Mouse (Mus musculus): ENCODE results near the gene Syt7. TPM values are rescaled to one million over a fixed set of nuclear protein-coding genes. Genes with fewer than 3 reads are reported as not detected.

Gene Syt7
- polyA plus RNA-seq, 1 experiment from 2014 or later = 12.0 TPM

GRCm38 (mm10) chr19:10393874-10394500, 5.1 kb downstream of the Syt7 start:
- DNase-seq (ENCODE audit: low spot score) (no peak), ATAC-seq (ENCODE audit: low FRiP score) (no peak)
- Histone ChIP-seq H3K27me3 (ENCODE audit: control insufficient read depth, insufficient read depth, low read length) (no peaks in the 10 kb centered on the region), H3K4me3 (replicated peaks; ENCODE audit: low read length) (no peak overlapping the region), H3K4me1 (replicated peaks; ENCODE audit: control insufficient read depth, insufficient read depth, low read length) (peaks cover 32% of the 10 kb centered on the region), H3K4me2 (replicated peaks) (peak overlapping the region; percentile 28; the same call in 1 of the 2 replicates), H3K9me3 (ENCODE audit: control insufficient read depth, low read length) (no peaks in the 10 kb centered on the region), H3K27ac (no peak overlapping the region), H3K36me3 (replicated peaks; ENCODE audit: control insufficient read depth, insufficient read depth) (no peaks in the 10 kb centered on the region), H3K9ac (0 out of 2 replicates have a peak overlapping the region, but pooled peaks have one; percentile 17)
- WGBS = 60% methylated on average over 15 of the region's 15 CpGs

- ATAC-seq (ENCODE audit: low FRiP score) (peak; percentile 54), DNase-seq (ENCODE audit: low spot score) (peak; percentile 39)
- H3K27me3 ChIP-seq (ENCODE audit: control insufficient read depth, insufficient read depth, low read length) = no peaks in the 10 kb centered on the region
- WGBS = 15% methylated on average over 8 of the region's 8 CpGs
- no peak overlapping the region for H3K4me3 ChIP-seq (replicated peaks; ENCODE audit: low read length)
- H3K36me3 ChIP-seq (replicated peaks; ENCODE audit: control insufficient read depth, insufficient read depth) = no peaks in the 10 kb centered on the region
- peaks cover 32% of the 10 kb centered on the region for H3K4me1 ChIP-seq (replicated peaks; ENCODE audit: control insufficient read depth, insufficient read depth, low read length)
- peak overlapping the region; percentile 35; the same call in 1 of the 2 replicates for H3K27ac ChIP-seq
- no peaks in the 10 kb centered on the region for H3K9me3 ChIP-seq (ENCODE audit: control insufficient read depth, low read length)
- H3K4me2 ChIP-seq (replicated peaks) = no peak overlapping the region; the same call in 1 of the 2 replicates
- 0 out of 2 replicates have a peak overlapping the region, but pooled peaks have one; percentile 16 for H3K9ac ChIP-seq
Observed at GRCm38 (mm10) chr19:10395174-10395573, 6.3 kb downstream of the Syt7 start.

DNA sequence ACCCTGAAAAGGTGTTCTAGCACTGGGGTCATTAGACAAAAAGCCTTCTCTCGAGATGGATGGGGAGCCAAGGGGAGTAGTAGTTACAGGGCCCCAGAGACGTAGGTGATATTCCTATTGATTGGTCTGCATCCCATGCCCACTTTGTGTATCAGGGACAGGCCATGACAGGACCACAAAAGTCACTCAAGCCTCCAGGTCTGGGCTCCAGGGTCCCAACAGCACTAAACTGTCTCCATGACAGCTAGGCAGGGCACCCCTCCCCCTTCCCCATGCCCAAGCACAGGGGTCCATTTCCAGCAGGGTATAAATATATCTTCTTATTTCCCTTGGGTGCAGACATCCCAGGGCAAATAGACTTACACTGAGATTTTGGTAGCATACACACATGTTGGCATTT, 8.1 kb downstream of the Syt7 start:
- no peaks in the 10 kb centered on the region for H3K9me3 ChIP-seq (ENCODE audit: control insufficient read depth, low read length)
- WGBS = 70% methylated on average over 2 of the region's 2 CpGs
- no peak overlapping the region for H3K27ac ChIP-seq
- DNase-seq (ENCODE audit: low spot score) (no peak), ATAC-seq (ENCODE audit: low FRiP score) (no peak)
- no peak overlapping the region for H3K4me3 ChIP-seq (replicated peaks; ENCODE audit: low read length)
- peaks cover 23% of the 10 kb centered on the region for H3K4me1 ChIP-seq (replicated peaks; ENCODE audit: control insufficient read depth, insufficient read depth, low read length)
- H3K27me3 ChIP-seq (ENCODE audit: control insufficient read depth, insufficient read depth, low read length) = no peaks in the 10 kb centered on the region
- H3K4me2 ChIP-seq (replicated peaks) = no peak overlapping the region
- H3K36me3 ChIP-seq (replicated peaks; ENCODE audit: control insufficient read depth, insufficient read depth) = no peaks in the 10 kb centered on the region
- no peak overlapping the region for H3K9ac ChIP-seq

DNA sequence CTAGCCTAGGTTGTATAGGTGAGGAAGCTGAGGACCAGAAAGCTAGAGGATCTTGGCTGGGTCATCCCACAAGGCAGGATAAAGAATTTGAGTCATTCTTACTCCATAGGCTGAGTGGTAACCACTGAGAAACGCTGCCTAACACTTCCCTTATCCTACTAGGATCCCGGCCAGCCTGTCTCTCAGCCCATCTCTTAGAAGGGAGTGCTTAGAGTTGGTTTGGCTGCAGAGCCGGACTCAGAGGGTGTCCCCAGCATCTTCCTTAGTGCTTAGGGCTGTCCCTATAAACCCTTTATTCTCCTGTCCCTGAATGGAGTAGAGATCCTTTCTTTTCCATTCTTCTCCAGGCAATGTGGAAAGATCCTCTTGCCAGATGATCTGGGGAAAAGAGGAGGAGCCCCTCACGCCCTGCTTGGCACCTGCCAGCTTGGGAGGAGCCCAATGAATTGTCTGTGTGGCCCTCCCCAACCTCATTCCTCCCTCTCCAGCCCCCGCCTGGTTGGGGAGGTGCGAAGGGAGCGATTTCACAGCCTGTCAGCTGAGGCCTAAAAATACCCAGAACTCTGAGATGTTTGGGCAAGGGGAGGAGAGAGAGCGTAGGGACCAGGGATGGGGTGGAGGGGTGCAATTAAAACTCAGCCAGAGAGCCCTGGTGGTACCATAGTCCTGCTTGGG, 8.7 kb downstream of the Syt7 start:
- ATAC-seq (ENCODE audit: low FRiP score) (no peak), DNase-seq (ENCODE audit: low spot score) (no peak)
- no peak overlapping the region for H3K4me2 ChIP-seq (replicated peaks)
- H3K9me3 ChIP-seq (ENCODE audit: control insufficient read depth, low read length) = no peaks in the 10 kb centered on the region
- peaks cover 23% of the 10 kb centered on the region for H3K4me1 ChIP-seq (replicated peaks; ENCODE audit: control insufficient read depth, insufficient read depth, low read length)
- H3K27me3 ChIP-seq (ENCODE audit: control insufficient read depth, insufficient read depth, low read length) = no peaks in the 10 kb centered on the region
- 47% methylated on average over 8 of the region's 8 CpGs for whole genome bisulfite sequencing
- H3K9ac ChIP-seq = no peak overlapping the region
- no peak overlapping the region for H3K4me3 ChIP-seq (replicated peaks; ENCODE audit: low read length)
- H3K27ac ChIP-seq = no peak overlapping the region
- no peaks in the 10 kb centered on the region for H3K36me3 ChIP-seq (replicated peaks; ENCODE audit: control insufficient read depth, insufficient read depth)

DNA sequence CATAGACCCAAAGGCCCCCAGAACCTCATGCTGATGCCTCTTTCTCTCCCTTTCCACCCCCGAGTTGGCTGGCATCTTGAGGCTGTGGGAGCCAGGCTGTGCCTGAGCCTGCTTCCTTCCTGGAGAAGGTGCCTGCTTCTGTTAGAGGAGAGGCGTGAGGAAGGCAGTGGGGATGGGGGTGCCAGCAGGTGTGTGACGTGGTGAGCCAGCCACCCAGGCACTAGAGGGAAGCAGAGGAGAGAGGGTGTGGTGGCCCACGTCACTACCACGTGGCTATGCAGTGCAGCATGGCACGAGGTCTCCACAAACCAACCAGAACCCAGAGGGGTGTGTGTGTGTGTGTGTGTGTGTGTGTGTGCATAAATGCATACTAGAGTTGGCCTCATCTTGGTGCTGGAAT, 9.4 kb downstream of the Syt7 start:
- no peaks in the 10 kb centered on the region for H3K27me3 ChIP-seq (ENCODE audit: control insufficient read depth, insufficient read depth, low read length)
- no peak for ATAC-seq (ENCODE audit: low FRiP score)
- no peak for DNase-seq (ENCODE audit: low spot score)
- WGBS = 78% methylated on average over 6 of the region's 6 CpGs
- no peaks in the 10 kb centered on the region for H3K9me3 ChIP-seq (ENCODE audit: control insufficient read depth, low read length)
- no peak overlapping the region for H3K9ac ChIP-seq
- H3K4me1 ChIP-seq (replicated peaks; ENCODE audit: control insufficient read depth, insufficient read depth, low read length) = peaks cover 23% of the 10 kb centered on the region
- H3K4me3 ChIP-seq (replicated peaks; ENCODE audit: low read length) = no peak overlapping the region
- no peaks in the 10 kb centered on the region for H3K36me3 ChIP-seq (replicated peaks; ENCODE audit: control insufficient read depth, insufficient read depth)
- H3K27ac ChIP-seq = no peak overlapping the region
- no peak overlapping the region for H3K4me2 ChIP-seq (replicated peaks)

GRCm38 (mm10) chr19:10402771-10403494, 14.0 kb downstream of the Syt7 start:
- no peaks in the 10 kb centered on the region for H3K36me3 ChIP-seq (replicated peaks; ENCODE audit: control insufficient read depth, insufficient read depth)
- DNase-seq (ENCODE audit: low spot score) (peak; percentile 65), ATAC-seq (ENCODE audit: low FRiP score) (no peak)
- H3K9ac ChIP-seq = no peak overlapping the region
- no peaks in the 10 kb centered on the region for H3K27me3 ChIP-seq (ENCODE audit: control insufficient read depth, insufficient read depth, low read length)
- H3K9me3 ChIP-seq (ENCODE audit: control insufficient read depth, low read length) = no peaks in the 10 kb centered on the region
- 32% methylated on average over 16 of the region's 16 CpGs for WGBS
- H3K27ac ChIP-seq = no peak overlapping the region
- H3K4me1 ChIP-seq (replicated peaks; ENCODE audit: control insufficient read depth, insufficient read depth, low read length) = no peaks in the 10 kb centered on the region; the same call in 1 of the 2 replicates
- H3K4me2 ChIP-seq (replicated peaks) = no peak overlapping the region
- no peak overlapping the region for H3K4me3 ChIP-seq (replicated peaks; ENCODE audit: low read length)

- 49% methylated on average over 10 of the region's 10 CpGs for WGBS
- ATAC-seq (ENCODE audit: low FRiP score) (no peak), DNase-seq (ENCODE audit: low spot score) (no peak)
- no peak overlapping the region for H3K9ac ChIP-seq
- H3K36me3 ChIP-seq (replicated peaks; ENCODE audit: control insufficient read depth, insufficient read depth) = no peaks in the 10 kb centered on the region
- no peak overlapping the region for H3K27ac ChIP-seq
- H3K27me3 ChIP-seq (ENCODE audit: control insufficient read depth, insufficient read depth, low read length) = no peaks in the 10 kb centered on the region
- H3K4me3 ChIP-seq (replicated peaks; ENCODE audit: low read length) = no peak overlapping the region
- H3K9me3 ChIP-seq (ENCODE audit: control insufficient read depth, low read length) = no peaks in the 10 kb centered on the region
- H3K4me2 ChIP-seq (replicated peaks) = no peak overlapping the region
- H3K4me1 ChIP-seq (replicated peaks; ENCODE audit: control insufficient read depth, insufficient read depth, low read length) = no peaks in the 10 kb centered on the region; the same call in 1 of the 2 replicates
Observed at GRCm38 (mm10) chr19:10403593-10404380, 14.9 kb downstream of the Syt7 start.

GRCm38 (mm10) chr19:10404424-10404823, 15.5 kb downstream of the Syt7 start:
- no peak overlapping the region for H3K4me2 ChIP-seq (replicated peaks)
- no peaks in the 10 kb centered on the region for H3K9me3 ChIP-seq (ENCODE audit: control insufficient read depth, low read length)
- H3K4me3 ChIP-seq (replicated peaks; ENCODE audit: low read length) = no peak overlapping the region
- WGBS = 72% methylated on average over 10 of the region's 10 CpGs
- ATAC-seq (ENCODE audit: low FRiP score) = no peak
- H3K9ac ChIP-seq = no peak overlapping the region
- no peak overlapping the region for H3K27ac ChIP-seq
- DNase-seq (ENCODE audit: low spot score) = no peak
- H3K27me3 ChIP-seq (ENCODE audit: control insufficient read depth, insufficient read depth, low read length) = no peaks in the 10 kb centered on the region
- no peaks in the 10 kb centered on the region; the same call in 1 of the 2 replicates for H3K4me1 ChIP-seq (replicated peaks; ENCODE audit: control insufficient read depth, insufficient read depth, low read length)
- no peaks in the 10 kb centered on the region for H3K36me3 ChIP-seq (replicated peaks; ENCODE audit: control insufficient read depth, insufficient read depth)

DNA sequence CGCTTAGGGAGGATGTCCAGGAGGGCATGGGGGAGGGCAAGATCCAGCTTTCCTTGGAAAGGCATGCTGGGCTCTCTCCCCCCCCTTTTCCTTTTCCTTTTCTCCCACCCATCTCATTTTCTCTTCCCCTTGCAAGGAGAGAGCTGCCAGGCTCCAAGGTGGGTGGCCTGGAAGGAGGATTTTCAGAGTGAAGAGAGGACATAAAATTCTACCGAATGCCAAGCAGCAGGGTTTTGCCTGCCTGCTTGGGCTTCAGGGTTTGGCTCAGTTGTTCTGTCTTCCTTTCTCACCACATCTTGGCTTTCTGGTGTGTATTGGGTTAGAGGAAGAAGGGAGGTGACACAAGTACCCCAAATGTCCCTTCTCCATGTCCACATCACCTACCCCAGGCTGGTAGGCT, 16.0 kb downstream of the Syt7 start:
- Histone ChIP-seq H3K27ac (no peak overlapping the region), H3K9ac (no peak overlapping the region)
- 67% methylated on average over 2 of the region's 2 CpGs for WGBS

More for the DNA sequence above, 16.0 kb downstream of the Syt7 start:
- Histone ChIP-seq H3K27me3 (ENCODE audit: control insufficient read depth, insufficient read depth, low read length) (no peaks in the 10 kb centered on the region), H3K4me1 (replicated peaks; ENCODE audit: control insufficient read depth, insufficient read depth, low read length) (no peaks in the 10 kb centered on the region; the same call in 1 of the 2 replicates), H3K36me3 (replicated peaks; ENCODE audit: control insufficient read depth, insufficient read depth) (no peaks in the 10 kb centered on the region), H3K9me3 (ENCODE audit: control insufficient read depth, low read length) (no peaks in the 10 kb centered on the region), H3K4me2 (replicated peaks) (no peak overlapping the region), H3K4me3 (replicated peaks; ENCODE audit: low read length) (no peak overlapping the region)
- ATAC-seq (ENCODE audit: low FRiP score) = no peak
- DNase-seq (ENCODE audit: low spot score) = no peak

Data from hindbrain, embryonic 14.5 days (tissue).